Mouse (Mus musculus): ENCODE measurements at regions not wholly inside any gene's neighbourhood (a gene's known extent, or its start where the extent isn't known, plus 50 kb on each side); places are given as distances from the start of the nearest gene placed in this dataset.

DNA sequence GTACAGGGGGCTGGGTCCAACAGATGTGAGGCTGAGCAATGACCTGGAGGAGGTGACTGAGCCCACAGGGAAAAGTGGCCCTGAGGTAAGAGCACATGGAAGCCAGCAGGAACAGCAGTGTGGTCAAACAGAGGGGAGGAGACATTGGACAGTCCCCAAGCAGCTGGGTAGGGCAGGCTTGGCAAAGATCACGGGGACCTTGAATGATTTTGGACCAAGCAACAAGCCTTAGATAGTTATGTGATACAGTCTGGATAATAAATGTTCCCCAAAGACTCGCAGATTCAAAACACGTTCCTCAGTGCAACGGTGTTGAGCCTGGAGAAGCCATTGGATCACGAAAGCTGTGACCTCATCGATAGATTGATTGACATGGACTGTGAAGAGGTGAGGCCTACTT, 64.8 kb upstream of the Aldh1b1 start:
- TF ChIP-seq CTCF (IDR thresholded peaks at IDR 0.05; ENCODE audit: low read depth), result no peak
- TF ChIP-seq EP300 (optimal IDR thresholded peaks at IDR 0.05), result no peak

Measured in stomach, postnatal 0 days (tissue).